Mouse (Mus musculus): ENCODE measurements at regions not wholly inside any gene's neighbourhood (a gene's known extent, or its start where the extent isn't known, plus 50 kb on each side); places are given as distances from the start of the nearest gene placed in this dataset.
A peak's percentile ranks its signal among the peaks of the same experiment; 100 is the strongest.
"Not testable (repeated sequence)": the region's sequence is repeated elsewhere in the genome, so short reads cannot be mapped to it uniquely, and the experiment has no call there.

- ATAC-seq (ENCODE audit: insufficient number of reproducible peaks, low FRiP score, low TSS enrichment) = no peak
These were observed 148.0 kb upstream of the Ddhd1 start for GRCm38 (mm10) chr14:45805950-45806349.

GRCm38 (mm10) chr14:45806726-45807280, 148.9 kb upstream of the Ddhd1 start:
- no peak for ATAC-seq (ENCODE audit: insufficient number of reproducible peaks, low FRiP score, low TSS enrichment)

GRCm38 (mm10) chr14:45807767-45808166, 149.8 kb upstream of the Ddhd1 start:
- no peak for ATAC-seq (ENCODE audit: insufficient number of reproducible peaks, low FRiP score, low TSS enrichment)

GRCm38 (mm10) chr14:45809491-45809890, 151.5 kb upstream of the Ddhd1 start:
- no peak for ATAC-seq (ENCODE audit: insufficient number of reproducible peaks, low FRiP score, low TSS enrichment)

GRCm38 (mm10) chr14:45810101-45810500, 152.2 kb upstream of the Ddhd1 start:
- ATAC-seq (ENCODE audit: insufficient number of reproducible peaks, low FRiP score, low TSS enrichment) = no peak

- ATAC-seq (ENCODE audit: insufficient number of reproducible peaks, low FRiP score, low TSS enrichment) = no peak
These were observed 152.7 kb upstream of the Ddhd1 start for GRCm38 (mm10) chr14:45810630-45811029.

GRCm38 (mm10) chr14:45815598-45815997, 157.7 kb upstream of the Ddhd1 start:
- ATAC-seq (ENCODE audit: insufficient number of reproducible peaks, low FRiP score, low TSS enrichment) = no peak

- not testable (repeated sequence) for ATAC-seq (ENCODE audit: insufficient number of reproducible peaks, low FRiP score, low TSS enrichment)
These were observed 158.7 kb upstream of the Ddhd1 start for GRCm38 (mm10) chr14:45816611-45817010.

- ATAC-seq (ENCODE audit: insufficient number of reproducible peaks, low FRiP score, low TSS enrichment) = no peak
These were observed 159.8 kb upstream of the Ddhd1 start for GRCm38 (mm10) chr14:45817756-45818155.

GRCm38 (mm10) chr14:45824601-45825000, 166.7 kb upstream of the Ddhd1 start:
- no peak for ATAC-seq (ENCODE audit: insufficient number of reproducible peaks, low FRiP score, low TSS enrichment)

GRCm38 (mm10) chr14:45826023-45826422, 168.1 kb upstream of the Ddhd1 start:
- ATAC-seq (ENCODE audit: insufficient number of reproducible peaks, low FRiP score, low TSS enrichment) = no peak

GRCm38 (mm10) chr14:45827096-45827495, 169.2 kb upstream of the Ddhd1 start:
- ATAC-seq (ENCODE audit: insufficient number of reproducible peaks, low FRiP score, low TSS enrichment) = no peak

- no peak for ATAC-seq (ENCODE audit: insufficient number of reproducible peaks, low FRiP score, low TSS enrichment)
These were observed 172.5 kb upstream of the Ddhd1 start for GRCm38 (mm10) chr14:45830457-45830856.

GRCm38 (mm10) chr14:45837039-45837438, 179.1 kb upstream of the Ddhd1 start:
- ATAC-seq (ENCODE audit: insufficient number of reproducible peaks, low FRiP score, low TSS enrichment) = no peak

- ATAC-seq (ENCODE audit: insufficient number of reproducible peaks, low FRiP score, low TSS enrichment) = no peak
These were observed 185.9 kb upstream of the Ddhd1 start for GRCm38 (mm10) chr14:45843829-45844228.

- ATAC-seq (ENCODE audit: insufficient number of reproducible peaks, low FRiP score, low TSS enrichment) = no peak
These were observed 192.6 kb upstream of the Ddhd1 start for GRCm38 (mm10) chr14:45850588-45850987.

- ATAC-seq (ENCODE audit: insufficient number of reproducible peaks, low FRiP score, low TSS enrichment) = peak; percentile 58; the same call in 1 of the 2 replicates
These were observed 220.5 kb upstream of the Ddhd1 start for GRCm38 (mm10) chr14:45878428-45878827.

- no peak for ATAC-seq (ENCODE audit: insufficient number of reproducible peaks, low FRiP score, low TSS enrichment)
These were observed 262.8 kb upstream of the Ddhd1 start for GRCm38 (mm10) chr14:45920783-45921182.

- no peak for ATAC-seq (ENCODE audit: insufficient number of reproducible peaks, low FRiP score, low TSS enrichment)
These were observed 285.6 kb upstream of the Ddhd1 start for GRCm38 (mm10) chr14:45943581-45943980.

- ATAC-seq (ENCODE audit: insufficient number of reproducible peaks, low FRiP score, low TSS enrichment) = no peak
These were observed 286.2 kb upstream of the Ddhd1 start for GRCm38 (mm10) chr14:45944101-45944500.

- no peak for ATAC-seq (ENCODE audit: insufficient number of reproducible peaks, low FRiP score, low TSS enrichment)
These were observed 286.6 kb upstream of the Ddhd1 start for GRCm38 (mm10) chr14:45944506-45944905.

GRCm38 (mm10) chr14:45956624-45957023, 298.7 kb upstream of the Ddhd1 start:
- no peak for ATAC-seq (ENCODE audit: insufficient number of reproducible peaks, low FRiP score, low TSS enrichment)

- no peak for ATAC-seq (ENCODE audit: insufficient number of reproducible peaks, low FRiP score, low TSS enrichment)
These were observed 304.5 kb upstream of the Ddhd1 start for GRCm38 (mm10) chr14:45962474-45962873.
